Mouse (Mus musculus) CD4-positive, CD25-positive, alpha-beta regulatory T cell, adult 2 months (primary cell): ENCODE data around the gene Gm10842.
"Not testable (repeated sequence)": the region's sequence is repeated elsewhere in the genome, so short reads cannot be mapped to it uniquely, and the experiment has no call there.

Experiments used
- DNase-seq: peaks from one replicate; pipeline ENCODE4 v3.0.0-alpha.2; 2012; ENCODE audit warnings: low read depth, low spot score

Gm10842 gene

GRCm38 (mm10) chr11:105146593-105146992, at the start of gene Gm10842:
Gene Gm10842 (plus strand): TSS chr11:105146893.
- DNase-seq: no peak

GRCm38 (mm10) chr11:105112448-105112847, 34.2 kb upstream of the Gm10842 start:
- not testable (repeated sequence) for DNase-seq

- DNase-seq: no peak
Measured at GRCm38 (mm10) chr11:105117814-105118213, 28.9 kb upstream of the Gm10842 start.

- no peak for DNase-seq
Measured at GRCm38 (mm10) chr11:105120551-105121061, 26.1 kb upstream of the Gm10842 start.

- not testable (repeated sequence) for DNase-seq
Measured at GRCm38 (mm10) chr11:105121792-105122191, 24.9 kb upstream of the Gm10842 start.

- peak; percentile 73 for DNase-seq
Measured at GRCm38 (mm10) chr11:105123986-105124385, 22.7 kb upstream of the Gm10842 start.

- peak; percentile 92 for DNase-seq
Measured at GRCm38 (mm10) chr11:105125735-105126519, 20.8 kb upstream of the Gm10842 start, which contains the start of gene Mettl2. Gene Mettl2 (plus strand): TSS chr11:105126425.

- no peak for DNase-seq
Measured at GRCm38 (mm10) chr11:105126520-105127029, 20.1 kb upstream of the Gm10842 start.

- DNase-seq: no peak
Measured at GRCm38 (mm10) chr11:105135692-105136091, 11.0 kb upstream of the Gm10842 start.

- DNase-seq: not testable (repeated sequence)
Measured at GRCm38 (mm10) chr11:105137255-105137654, 9.4 kb upstream of the Gm10842 start.

- DNase-seq: not testable (repeated sequence)
Measured at GRCm38 (mm10) chr11:105140512-105140911, 6.2 kb upstream of the Gm10842 start.

- DNase-seq: no peak
Measured at GRCm38 (mm10) chr11:105141115-105141514, 5.6 kb upstream of the Gm10842 start.

GRCm38 (mm10) chr11:105143564-105143963, 3.1 kb upstream of the Gm10842 start:
- no peak for DNase-seq

- DNase-seq: no peak
Measured at GRCm38 (mm10) chr11:105144084-105144483, 2.6 kb upstream of the Gm10842 start.

GRCm38 (mm10) chr11:105144508-105145210, 2.0 kb upstream of the Gm10842 start:
- no peak for DNase-seq

GRCm38 (mm10) chr11:105145211-105145610, 1.5 kb upstream of the Gm10842 start:
- no peak for DNase-seq

GRCm38 (mm10) chr11:105149353-105149752, 2.7 kb downstream of the Gm10842 start:
- DNase-seq: no peak

GRCm38 (mm10) chr11:105149766-105150165, 3.1 kb downstream of the Gm10842 start:
- peak; percentile 51 for DNase-seq

- peak; percentile 25 for DNase-seq
Measured at GRCm38 (mm10) chr11:105150691-105151090, 4.0 kb downstream of the Gm10842 start.

GRCm38 (mm10) chr11:105151226-105152016, 4.7 kb downstream of the Gm10842 start:
- DNase-seq: peak; percentile 51

- no peak for DNase-seq
Measured at GRCm38 (mm10) chr11:105152017-105152300, 5.3 kb downstream of the Gm10842 start.
